Mouse (Mus musculus) lung, postnatal 36 days (tissue): ENCODE measurements around the gene Dda1.

Experiments
- DNase-seq: peaks from one replicate; pipeline ENCODE4 v3.0.0; 2022; ENCODE audit warnings: mixed read lengths

The Dda1 gene

GRCm38 (mm10) chr8:71497077-71497645 lies 28.2 kb downstream of the Dda1 start:
- no peak for DNase-seq

- DNase-seq, result peak; percentile 60
These were observed 29.0 kb downstream of the Dda1 start for GRCm38 (mm10) chr8:71497881-71498501.

GRCm38 (mm10) chr8:71498816-71499690 lies 30.1 kb downstream of the Dda1 start:
- peak; percentile 74 for DNase-seq

- DNase-seq, result no peak
These were observed 35.4 kb downstream of the Dda1 start for GRCm38 (mm10) chr8:71504349-71504748.

GRCm38 (mm10) chr8:71505326-71505725 lies 36.3 kb downstream of the Dda1 start:
- no peak for DNase-seq

- DNase-seq, result no peak
These were observed 37.0 kb downstream of the Dda1 start for GRCm38 (mm10) chr8:71505979-71506378.

- peak; percentile 61 for DNase-seq
These were observed 38.6 kb downstream of the Dda1 start for GRCm38 (mm10) chr8:71507589-71508104.

GRCm38 (mm10) chr8:71509316-71509715 lies 40.3 kb downstream of the Dda1 start:
- no peak for DNase-seq

- peak; percentile 84 for DNase-seq
These were observed 42.6 kb downstream of the Dda1 start, which contains the start of gene Plvap for GRCm38 (mm10) chr8:71511644-71512043. Gene Plvap (minus strand): TSS chr8:71511752.

GRCm38 (mm10) chr8:71513018-71513754 lies 44.2 kb downstream of the Dda1 start:
- peak; percentile 38 for DNase-seq

GRCm38 (mm10) chr8:71515043-71515442 lies 46.0 kb downstream of the Dda1 start:
- no peak for DNase-seq

- DNase-seq, result peak; percentile 69
These were observed 47.8 kb downstream of the Dda1 start for GRCm38 (mm10) chr8:71516786-71517185.

- DNase-seq, result peak; percentile 85
These were observed 50.2 kb downstream of the Dda1 start for GRCm38 (mm10) chr8:71519037-71519825.

GRCm38 (mm10) chr8:71521634-71522033 lies 52.6 kb downstream of the Dda1 start:
- peak; percentile 96 for DNase-seq

- no peak for DNase-seq
These were observed 56.4 kb downstream of the Dda1 start, which contains the start of gene Ccdc194 for GRCm38 (mm10) chr8:71525226-71526050. Gene Ccdc194 (minus strand): TSS chr8:71525711.
